Mouse (Mus musculus): ENCODE results near the gene Cox7a1. TPM values are rescaled to one million over a fixed set of nuclear protein-coding genes. Genes with fewer than 3 reads are reported as not detected.
A peak's percentile ranks its signal among the peaks of the same experiment; 100 is the strongest.
"Not testable (repeated sequence)": the region's sequence is repeated elsewhere in the genome, so short reads cannot be mapped to it uniquely, and the experiment has no call there.

The Cox7a1 gene
- total and polyA plus RNA-seq, 2 experiments from 2014 or later: 1.4 to 4.9 TPM

GRCm38 (mm10) chr7:30197592-30198129 lies 13.7 kb downstream of the Cox7a1 start:
- Histone ChIP-seq H3K4me1 (ENCODE audit: insufficient read depth) (peaks cover 9% of the 10 kb centered on the region), H3K9ac (no peak overlapping the region), H3K9me3 (ENCODE audit: low read length) (no peaks in the 10 kb centered on the region), H3K36me3 (ENCODE audit: insufficient read depth) (no peaks in the 10 kb centered on the region), H3K27me3 (ENCODE audit: insufficient read depth, low read length) (no peaks in the 10 kb centered on the region), H3K4me2 (ENCODE audit: low read depth) (no peak overlapping the region), H3K4me3 (ENCODE audit: low read depth, low read length) (no peak overlapping the region), H3K27ac (ENCODE audit: low read depth, low read length) (no peak overlapping the region)
- 75% methylated on average over 5 of the region's 5 CpGs for WGBS
- no peak for TF ChIP-seq CTCF (IDR thresholded peaks at IDR 0.05; ENCODE audit: low read depth)
- ATAC-seq (no peak), DNase-seq (no peak)

DNA sequence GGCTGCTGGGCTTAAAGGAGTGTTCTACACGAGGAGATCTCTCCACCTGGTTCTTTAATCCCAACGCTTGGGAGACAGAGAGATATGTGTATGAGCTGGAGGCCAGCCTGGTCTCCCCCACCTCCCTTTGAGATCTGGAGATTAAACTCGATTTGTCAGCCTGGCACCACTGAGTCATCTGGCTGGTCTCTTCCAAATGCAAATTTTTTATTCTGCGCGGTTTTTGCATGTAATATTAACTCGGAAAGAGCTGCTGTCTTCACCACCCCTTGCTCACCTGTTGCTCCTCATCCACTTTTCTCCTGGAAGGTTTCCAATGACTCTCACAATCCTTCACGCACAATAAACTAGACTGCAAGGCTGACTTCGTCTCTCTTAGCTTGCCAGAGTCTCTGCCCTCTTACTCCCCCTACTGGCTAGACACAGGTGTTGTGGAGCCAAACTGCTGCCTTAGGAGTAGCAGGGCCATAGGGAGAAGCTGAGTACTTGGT lies 14.6 kb downstream of the Cox7a1 start, which contains the start of gene Capns1:
Gene Capns1, minus strand, starts transcription at position 331 of the 491 bp plus-strand sequence.
- Histone ChIP-seq H3K27ac (ENCODE audit: low read depth, low read length) (peak within 1 kb of the TSS; percentile 31; the same call in 1 of the 2 replicates), H3K27me3 (ENCODE audit: insufficient read depth, low read length) (no peaks in the 10 kb centered on the region), H3K4me1 (ENCODE audit: insufficient read depth) (peaks cover 5% of the 10 kb centered on the region; the same call in 1 of the 2 replicates), H3K4me2 (ENCODE audit: low read depth) (peak within 1 kb of the TSS; percentile 37), H3K9ac (peak within 1 kb of the TSS; percentile 10; the same call in 1 of the 2 replicates), H3K4me3 (ENCODE audit: low read depth, low read length) (peak within 1 kb of the TSS; percentile 27), H3K9me3 (ENCODE audit: low read length) (no peaks in the 10 kb centered on the region), H3K36me3 (ENCODE audit: insufficient read depth) (no peaks in the 10 kb centered on the region)
- DNase-seq: peak; percentile 88
- ATAC-seq: peak; percentile 58
- WGBS: 1% methylated on average over 8 of the region's 8 CpGs
- TF ChIP-seq CTCF (IDR thresholded peaks at IDR 0.05; ENCODE audit: low read depth): peak; percentile 92

DNA sequence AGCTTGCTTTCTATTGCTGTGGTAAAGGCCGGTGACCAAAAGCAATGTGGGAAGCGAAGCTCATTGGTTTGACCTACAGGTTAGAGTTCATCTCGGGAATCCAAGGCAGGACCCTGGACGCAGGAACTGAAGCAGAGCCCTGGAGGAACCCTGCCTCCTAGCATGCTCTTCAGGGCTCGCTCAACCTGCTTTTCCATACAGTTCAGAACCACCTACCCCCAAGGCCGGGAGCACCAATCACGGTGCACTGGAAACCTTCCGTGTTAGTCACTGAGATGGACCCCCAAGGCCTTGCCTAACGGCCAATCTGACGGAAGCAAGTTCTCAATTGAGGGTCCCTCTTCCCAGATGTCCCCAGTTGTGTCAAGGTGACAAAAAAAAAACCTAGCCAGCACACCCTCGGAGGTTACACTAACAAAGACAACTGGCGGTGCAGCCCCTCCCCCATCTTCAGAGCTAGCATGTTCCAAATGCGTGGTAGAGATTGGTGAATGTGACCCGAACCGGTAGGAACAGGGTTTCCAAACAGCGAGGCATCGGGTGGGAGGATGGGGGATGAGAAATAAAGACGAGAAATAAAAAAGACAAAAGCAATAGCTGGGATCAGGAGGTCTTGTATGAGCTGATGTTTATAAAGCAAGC lies 15.7 kb downstream of the Cox7a1 start:
- TF ChIP-seq CTCF (IDR thresholded peaks at IDR 0.05; ENCODE audit: low read depth): no peak
- Histone ChIP-seq H3K9ac (no peak overlapping the region), H3K4me3 (ENCODE audit: low read depth, low read length) (no peak overlapping the region), H3K4me1 (ENCODE audit: insufficient read depth) (peaks cover 5% of the 10 kb centered on the region; the same call in 1 of the 2 replicates), H3K9me3 (ENCODE audit: low read length) (no peaks in the 10 kb centered on the region), H3K4me2 (ENCODE audit: low read depth) (no peak overlapping the region), H3K27ac (ENCODE audit: low read depth, low read length) (no peak overlapping the region), H3K36me3 (ENCODE audit: insufficient read depth) (no peaks in the 10 kb centered on the region), H3K27me3 (ENCODE audit: insufficient read depth, low read length) (no peaks in the 10 kb centered on the region)
- no peak for ATAC-seq
- WGBS: 78% methylated on average over 18 of the region's 18 CpGs
- no peak for DNase-seq

DNA sequence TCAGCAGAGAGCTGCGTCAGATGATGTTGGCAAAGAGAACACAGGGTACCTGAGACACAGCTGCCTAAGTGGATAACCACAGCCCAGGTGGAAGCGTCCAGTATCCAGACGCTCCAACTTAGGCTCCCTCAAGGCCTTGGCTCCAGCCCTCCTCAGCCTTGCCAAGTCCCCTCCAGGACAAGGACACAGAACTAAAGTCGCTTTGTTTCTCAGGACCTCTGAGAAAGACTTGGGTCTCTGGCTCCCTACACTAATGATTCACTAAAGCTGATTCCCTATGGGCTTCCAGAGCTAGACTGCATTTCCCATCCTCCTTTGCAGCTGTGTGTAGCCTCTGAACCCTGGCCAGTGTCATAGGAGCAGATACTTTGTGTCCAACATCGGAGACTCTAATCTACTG lies 16.3 kb downstream of the Cox7a1 start:
- Histone ChIP-seq H3K27ac (ENCODE audit: low read depth, low read length) (no peak overlapping the region), H3K27me3 (ENCODE audit: insufficient read depth, low read length) (no peaks in the 10 kb centered on the region), H3K4me3 (ENCODE audit: low read depth, low read length) (no peak overlapping the region), H3K4me2 (ENCODE audit: low read depth) (no peak overlapping the region), H3K36me3 (ENCODE audit: insufficient read depth) (no peaks in the 10 kb centered on the region), H3K9ac (no peak overlapping the region), H3K4me1 (ENCODE audit: insufficient read depth) (peaks cover 3% of the 10 kb centered on the region; the same call in 1 of the 2 replicates), H3K9me3 (ENCODE audit: low read length) (no peaks in the 10 kb centered on the region)
- no peak for TF ChIP-seq CTCF (IDR thresholded peaks at IDR 0.05; ENCODE audit: low read depth)
- WGBS: 76% methylated on average over 5 of the region's 5 CpGs
- no peak for DNase-seq
- no peak for ATAC-seq

GRCm38 (mm10) chr7:30200661-30201060 lies 16.7 kb downstream of the Cox7a1 start:
- 89% methylated on average over 5 of the region's 5 CpGs for WGBS
- H3K27ac ChIP-seq (ENCODE audit: low read depth, low read length); ATAC-seq: not testable (repeated sequence)

DNA sequence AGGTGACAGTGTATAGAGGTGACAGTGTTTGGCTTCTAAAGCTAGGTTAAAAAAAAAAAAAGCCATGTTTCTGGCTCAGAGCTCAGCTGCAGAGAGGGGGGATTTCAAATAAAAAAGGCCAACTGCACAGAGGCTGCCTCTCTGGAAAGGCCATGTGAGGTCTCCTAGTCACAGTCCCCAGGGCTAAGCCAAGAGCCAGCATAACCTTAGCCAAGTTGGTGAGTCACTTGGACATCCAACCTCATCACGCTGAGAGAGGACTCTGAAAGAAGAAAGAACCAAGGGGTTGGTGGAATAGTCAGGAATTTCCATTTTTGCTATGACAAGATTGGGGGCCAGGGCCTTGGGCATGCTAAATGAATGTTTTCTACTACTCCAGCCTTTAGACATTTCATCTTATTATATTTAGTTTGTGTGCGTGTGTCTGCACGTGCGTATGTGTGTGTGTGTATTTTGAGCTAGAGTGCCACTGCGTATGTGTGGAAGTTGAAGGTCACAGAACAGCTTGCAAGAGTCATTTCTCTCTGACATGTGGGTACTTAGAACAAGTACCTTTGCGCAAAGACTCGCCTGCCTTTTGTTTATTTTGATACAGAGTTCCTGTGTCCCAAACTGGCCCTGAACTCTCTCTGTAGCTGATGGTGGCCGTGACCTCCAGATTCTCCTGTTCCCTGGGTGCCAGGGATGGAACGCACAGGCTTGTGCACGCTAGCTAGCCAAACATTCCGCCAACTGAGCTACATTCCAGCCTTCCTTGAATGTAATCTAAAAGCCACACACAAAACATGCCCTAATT lies 19.1 kb downstream of the Cox7a1 start:
- ATAC-seq (no peak), DNase-seq (no peak)
- no peaks in the 10 kb centered on the region for H3K27me3 ChIP-seq (ENCODE audit: insufficient read depth, low read length)
- H3K36me3 ChIP-seq (ENCODE audit: insufficient read depth): no peaks in the 10 kb centered on the region
- 87% methylated on average over 11 of the region's 11 CpGs for WGBS
- H3K9ac ChIP-seq: no peak overlapping the region
- H3K4me1 ChIP-seq (ENCODE audit: insufficient read depth): no peaks in the 10 kb centered on the region
- H3K9me3 ChIP-seq (ENCODE audit: low read length): no peaks in the 10 kb centered on the region
- no peak for TF ChIP-seq CTCF (IDR thresholded peaks at IDR 0.05; ENCODE audit: low read depth)
- no peak overlapping the region for H3K4me2 ChIP-seq (ENCODE audit: low read depth)
- H3K27ac ChIP-seq (ENCODE audit: low read depth, low read length): no peak overlapping the region
- no peak overlapping the region for H3K4me3 ChIP-seq (ENCODE audit: low read depth, low read length)

More at GRCm38 (mm10) chr7:30200661-30201060, 16.7 kb downstream of the Cox7a1 start:
- not testable (repeated sequence) for H3K9me3 ChIP-seq (ENCODE audit: low read length); H3K4me3 ChIP-seq (ENCODE audit: low read depth, low read length); H3K9ac ChIP-seq; H3K4me2 ChIP-seq (ENCODE audit: low read depth); H3K27me3 ChIP-seq (ENCODE audit: insufficient read depth, low read length); H3K36me3 ChIP-seq (ENCODE audit: insufficient read depth); DNase-seq; H3K4me1 ChIP-seq (ENCODE audit: insufficient read depth)
